Mouse (Mus musculus) kidney, adult 2 months (tissue): ENCODE data around the gene Eef1e1.

Source experiments
- CTCF ChIP-seq: fragments of 200-500 bp; conservative IDR thresholded peaks from 2 replicates; pipeline ENCODE4 v1.5.1; 2011; ENCODE audit warnings: low read depth, mild to moderate bottlenecking, control low read depth, low read length, moderate library complexity, mixed read lengths; ENCODE audit not compliant: insufficient read depth, insufficient read length
- POLR2A ChIP-seq: fragments of 200-500 bp; IDR thresholded peaks from one replicate; pipeline ENCODE4 v1.6.1; 2011; ENCODE audit warnings: low read depth, low read length, control low read depth

DNA sequence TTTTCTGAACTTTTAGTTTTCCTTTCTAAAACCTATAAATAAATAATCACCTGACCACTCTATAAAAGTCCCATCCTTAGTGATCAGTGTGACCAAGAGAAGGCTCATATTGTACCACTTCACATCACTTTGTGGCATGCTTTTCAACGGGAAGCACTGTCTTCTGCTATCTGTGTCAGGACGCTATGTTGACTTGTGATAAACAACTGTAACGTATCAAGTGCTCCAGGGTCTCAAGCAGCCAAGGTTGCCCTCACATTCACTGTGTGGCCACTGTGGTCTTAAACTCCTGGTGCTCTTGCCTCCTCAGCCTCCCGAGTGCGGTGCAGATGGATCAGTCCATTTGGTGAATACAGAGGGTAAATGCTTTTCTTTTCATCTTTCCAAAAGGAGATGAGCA is 43.2 kb downstream of the Eef1e1 start:
- TF ChIP-seq CTCF (no peak), POLR2A (no peak)
